Mouse (Mus musculus): ENCODE measurements around the gene Vat1. TPM values are rescaled to one million over a fixed set of nuclear protein-coding genes. Genes with fewer than 3 reads are reported as not detected.

Vat1 gene
- polyA plus RNA-seq (2021) = 202 TPM

DNA sequence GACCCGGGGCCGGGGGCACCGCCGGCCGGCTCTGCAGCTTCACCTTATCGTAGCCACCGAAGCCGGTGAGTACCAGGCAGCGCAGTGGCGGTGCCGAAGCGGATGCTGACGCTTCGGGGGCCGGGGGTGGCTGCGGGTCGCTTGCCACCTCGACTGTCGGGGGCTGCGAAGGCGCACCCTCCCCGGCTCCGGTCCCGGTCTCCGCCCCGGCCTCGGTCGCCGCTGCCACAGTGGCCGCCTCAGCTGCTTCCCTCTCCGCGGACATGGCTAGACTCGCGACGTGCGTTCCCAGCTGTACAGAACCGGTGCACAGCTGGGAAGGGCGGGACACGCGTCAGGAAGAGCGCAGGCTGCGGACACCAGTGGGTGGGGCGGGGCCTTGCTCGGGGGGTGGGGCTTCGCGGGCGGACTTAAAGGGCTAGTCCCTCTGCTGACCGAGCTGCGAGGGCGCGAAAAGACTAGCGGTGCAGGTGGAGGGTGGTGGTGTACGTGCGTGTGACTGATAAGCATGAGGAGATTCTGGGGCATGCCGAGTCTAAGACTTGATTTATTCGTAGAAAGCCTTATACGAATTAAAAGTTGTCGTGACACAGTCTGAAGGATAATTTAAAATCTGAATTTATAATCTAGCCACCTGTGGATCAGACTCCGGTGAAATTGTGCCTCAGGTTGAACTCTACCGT lies at the start of gene Vat1:
Vat1 (minus strand) TSS at position 362 of the 683 bp plus-strand sequence.
- TF ChIP-seq CTCF (IDR thresholded peaks at IDR 0.05) = no peak
- POLR2A ChIA-PET = interaction anchor here (1.2 to 2.5 kb wide), 3 partner anchors 11 to 53 kb away, joined by 3 to 8 read pairs (median 6); no protein-coding TSS in a partner anchor

DNA sequence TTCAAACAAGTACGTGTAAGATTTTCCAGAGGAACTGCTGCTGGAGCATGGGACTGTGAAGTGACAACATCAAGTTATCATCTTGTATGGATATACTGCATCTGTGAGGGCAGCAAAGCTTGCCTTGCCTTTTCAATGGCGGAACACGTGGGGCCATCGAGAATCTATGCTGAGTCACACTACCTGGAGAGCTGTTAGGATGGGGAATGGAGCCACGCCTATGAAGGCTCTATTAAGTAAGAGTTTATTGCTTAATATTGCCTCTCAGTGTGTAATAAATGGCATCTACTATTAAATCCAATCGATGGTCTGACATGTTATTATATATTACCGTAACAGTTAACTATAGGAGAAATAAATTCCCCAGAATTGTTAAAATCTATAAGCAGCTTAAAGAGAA lies 41.1 kb upstream of the Vat1 start:
- POLR2A ChIA-PET = no interaction called here
- DNase-seq (ENCODE audit: low read depth, low spot score) (no peak), ATAC-seq (no peak)
- no peak for TF ChIP-seq CTCF (IDR thresholded peaks at IDR 0.05)
- in situ Hi-C loops (cut with MboI; ENCODE audit: low pct_unique_long_range_greater_than_20kb) = no loop called here
- H3K27me3 ChIP-seq = no peaks in the 10 kb centered on the region
- CTCF ChIA-PET = interaction anchor here (1.3 kb wide), 1 partner anchor 22 kb away, joined by 5 read pairs; no protein-coding TSS in a partner anchor

More for the DNA sequence above, at the start of gene Vat1:
- in situ Hi-C loops (cut with MboI; ENCODE audit: low pct_unique_long_range_greater_than_20kb) = loop anchor here (5.0 kb wide), 1 partner anchor 96 kb away; no protein-coding TSS in a partner anchor
- no peak for DNase-seq (ENCODE audit: low read depth, low spot score)
- ATAC-seq = peak; percentile 22
- CTCF ChIA-PET = interaction anchor here (1.2 kb wide), 2 partner anchors 50 to 89 kb away, joined by 3 to 4 read pairs; no protein-coding TSS in a partner anchor
- no peaks in the 10 kb centered on the region for H3K27me3 ChIP-seq

DNA sequence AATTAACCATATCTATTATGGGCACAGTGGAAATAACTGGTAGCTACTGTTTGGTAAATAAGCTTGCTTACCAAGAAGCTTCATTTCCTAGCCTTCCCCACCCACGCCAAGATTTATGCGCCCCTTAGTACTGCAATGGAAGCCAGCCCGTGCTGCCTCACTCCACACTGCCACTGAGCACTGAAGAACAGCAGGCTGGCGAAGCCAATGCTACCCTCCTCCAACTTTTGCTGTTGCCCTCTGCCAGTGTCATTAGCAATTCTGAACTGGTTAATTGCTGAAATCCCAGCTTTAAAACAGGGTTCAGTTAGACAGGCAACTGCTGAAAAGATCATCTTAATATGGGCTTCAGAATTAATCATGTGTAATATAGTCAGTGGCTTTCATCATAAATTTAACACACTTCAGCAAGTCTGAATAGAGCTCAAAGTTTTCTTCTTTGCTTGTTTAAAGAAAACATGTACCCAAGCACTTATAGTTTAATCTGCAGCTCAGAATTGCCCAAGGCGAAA lies 40.3 kb upstream of the Vat1 start:
- in situ Hi-C loops (cut with MboI; ENCODE audit: low pct_unique_long_range_greater_than_20kb) = no loop called here
- DNase-seq (ENCODE audit: low read depth, low spot score) (no peak), ATAC-seq (no peak)
- CTCF ChIA-PET = interaction anchor here (1.0 to 1.5 kb wide), 3 partner anchors 10 to 40 kb away, joined by 3 to 5 read pairs (median 4); no protein-coding TSS in a partner anchor
- no peaks in the 10 kb centered on the region for H3K27me3 ChIP-seq
- TF ChIP-seq CTCF (IDR thresholded peaks at IDR 0.05) = no peak
- POLR2A ChIA-PET = no interaction called here

- in situ Hi-C loops (cut with MboI; ENCODE audit: low pct_unique_long_range_greater_than_20kb) = no loop called here
- ChIA-PET POLR2A (interaction anchor here (0.7 kb wide), 1 partner anchor 166 kb away, joined by 3 read pairs; no protein-coding TSS in a partner anchor), CTCF (interaction anchor here (1.2 kb wide), 1 partner anchor 11 kb away, joined by 3 read pairs; no protein-coding TSS in a partner anchor)
- DNase-seq (ENCODE audit: low read depth, low spot score) (no peak), ATAC-seq (no peak)
- no peaks in the 10 kb centered on the region for H3K27me3 ChIP-seq
- no peak for TF ChIP-seq CTCF (IDR thresholded peaks at IDR 0.05)
These were observed 20.1 kb upstream of the Vat1 start for GRCm38 (mm10) chr11:101486126-101486525.

DNA sequence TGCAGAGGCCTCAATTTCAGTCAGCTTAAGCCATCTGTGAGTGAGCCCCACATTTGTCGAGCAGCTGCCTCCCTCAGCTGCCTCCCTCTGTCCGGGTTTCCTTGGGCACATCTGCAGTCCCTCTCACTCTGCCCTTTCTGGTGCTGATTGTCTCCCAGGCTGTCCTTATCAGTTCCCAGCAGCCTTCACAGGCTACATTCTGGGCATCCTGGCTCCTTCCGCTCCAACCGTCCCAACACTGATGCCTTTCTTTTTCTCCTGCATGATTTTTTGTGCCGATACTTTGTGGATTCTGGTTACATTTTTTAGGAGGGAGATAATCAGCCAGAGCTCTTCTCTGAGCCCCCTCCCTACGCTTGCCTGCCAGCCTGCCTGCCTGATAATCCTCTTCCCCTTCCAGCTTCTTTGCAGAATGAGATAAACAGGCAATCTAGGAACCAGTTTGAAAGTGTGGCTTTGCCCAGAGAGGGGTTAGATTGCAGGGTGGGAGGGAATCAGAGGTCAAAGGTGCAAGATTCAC lies 19.5 kb upstream of the Vat1 start:
- CTCF ChIA-PET = interaction anchor here (1.2 kb wide), 1 partner anchor 12 kb away, joined by 3 read pairs; no protein-coding TSS in a partner anchor
- ATAC-seq (no peak), DNase-seq (ENCODE audit: low read depth, low spot score) (no peak)
- no peaks in the 10 kb centered on the region for H3K27me3 ChIP-seq
- TF ChIP-seq CTCF (IDR thresholded peaks at IDR 0.05) = no peak
- POLR2A ChIA-PET = no interaction called here
- in situ Hi-C loops (cut with MboI; ENCODE audit: low pct_unique_long_range_greater_than_20kb) = no loop called here

GRCm38 (mm10) chr11:101484814-101485213 lies 18.8 kb upstream of the Vat1 start:
- no peak for ATAC-seq
- ChIA-PET CTCF (interaction anchor here (1.2 kb wide), 2 partner anchors 13 to 22 kb away, joined by 3 to 5 read pairs; no protein-coding TSS in a partner anchor), POLR2A (no interaction called here)
- in situ Hi-C loops (cut with MboI; ENCODE audit: low pct_unique_long_range_greater_than_20kb) = no loop called here
- DNase-seq (ENCODE audit: low read depth, low spot score) = no peak
- no peaks in the 10 kb centered on the region for H3K27me3 ChIP-seq
- TF ChIP-seq CTCF (IDR thresholded peaks at IDR 0.05) = no peak

DNA sequence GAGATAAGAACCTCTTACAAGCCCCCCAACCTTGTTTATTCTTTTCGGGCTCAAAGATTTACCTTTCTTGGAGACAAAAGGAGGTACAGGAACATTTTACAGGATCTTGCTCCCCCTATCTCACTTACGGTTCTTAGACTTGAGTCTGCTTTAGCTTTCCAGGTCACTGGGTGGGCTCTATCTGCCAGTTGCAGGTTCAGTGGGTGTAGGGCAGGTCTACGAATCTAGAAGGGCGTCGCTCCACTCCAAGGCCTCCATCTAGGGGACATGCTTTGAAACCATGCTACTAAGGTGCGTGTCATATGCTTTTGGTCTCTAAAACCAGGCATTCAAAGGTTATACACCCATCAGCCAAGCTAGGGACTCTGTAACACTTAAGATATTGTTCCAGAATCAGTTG lies 18.2 kb upstream of the Vat1 start:
- no peak for ATAC-seq
- TF ChIP-seq CTCF (IDR thresholded peaks at IDR 0.05) = no peak

DNA sequence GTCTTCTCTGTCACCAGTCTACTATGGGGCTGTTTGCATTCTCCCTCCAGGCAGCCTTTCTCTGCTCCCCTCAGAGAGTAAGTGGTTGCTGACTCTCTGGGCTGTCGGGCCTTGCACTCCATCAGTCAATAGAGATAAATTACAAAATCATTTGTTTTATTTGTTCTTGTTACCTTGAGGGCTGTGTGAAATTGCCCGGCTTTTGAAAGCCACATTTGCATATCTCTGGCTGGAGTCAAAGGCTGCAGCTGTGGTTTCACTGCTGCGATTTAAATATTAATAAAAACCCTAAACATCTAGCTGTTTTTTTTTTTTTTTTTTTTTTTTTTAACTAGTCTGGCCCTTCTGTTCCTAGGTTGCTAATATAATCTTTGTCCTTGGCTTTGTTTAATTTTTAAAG lies 17.8 kb upstream of the Vat1 start:
- TF ChIP-seq CTCF (IDR thresholded peaks at IDR 0.05) = no peak
- DNase-seq (ENCODE audit: low read depth, low spot score) = no peak
- no peak for ATAC-seq
- ChIA-PET POLR2A (interaction anchor here (0.6 to 0.8 kb wide), 2 partner anchors 14 to 20 kb away, joined by 3 to 4 read pairs; no protein-coding TSS in a partner anchor), CTCF (no interaction called here)
- in situ Hi-C loops (cut with MboI; ENCODE audit: low pct_unique_long_range_greater_than_20kb) = no loop called here
- H3K27me3 ChIP-seq = no peaks in the 10 kb centered on the region

More for the DNA sequence above, 18.2 kb upstream of the Vat1 start:
- DNase-seq (ENCODE audit: low read depth, low spot score) = no peak
- in situ Hi-C loops (cut with MboI; ENCODE audit: low pct_unique_long_range_greater_than_20kb) = no loop called here
- ChIA-PET CTCF (interaction anchor here (1.2 kb wide), 1 partner anchor 22 kb away, joined by 5 read pairs; no protein-coding TSS in a partner anchor), POLR2A (interaction anchor here (0.8 kb wide), 1 partner anchor 14 kb away, joined by 3 read pairs; no protein-coding TSS in a partner anchor)
- no peaks in the 10 kb centered on the region for H3K27me3 ChIP-seq

DNA sequence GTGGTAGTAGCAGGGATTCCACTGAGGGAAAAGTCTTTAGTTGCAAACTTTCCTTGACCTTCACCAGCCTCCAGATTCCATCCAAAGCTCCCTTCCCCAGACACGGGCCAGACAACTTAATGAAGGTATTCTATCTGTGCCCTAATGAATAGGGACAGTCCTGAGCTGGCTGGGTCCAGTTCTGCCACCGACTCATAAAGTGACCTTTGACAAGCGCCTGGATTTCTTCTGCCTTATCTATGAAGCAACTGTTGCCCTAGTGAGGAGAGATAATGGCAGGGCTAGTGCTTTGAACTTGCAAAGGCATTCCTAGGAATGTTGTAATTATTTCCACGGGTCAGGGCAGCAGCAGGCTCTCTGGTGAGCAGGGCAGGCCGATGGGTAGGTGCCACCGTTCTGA lies 14.9 kb upstream of the Vat1 start:
- in situ Hi-C loops (cut with MboI; ENCODE audit: low pct_unique_long_range_greater_than_20kb) = no loop called here
- POLR2A ChIA-PET = no interaction called here
- no peak for ATAC-seq
- TF ChIP-seq CTCF (IDR thresholded peaks at IDR 0.05) = no peak
- no peak for DNase-seq (ENCODE audit: low read depth, low spot score)
- no peaks in the 10 kb centered on the region for H3K27me3 ChIP-seq
- CTCF ChIA-PET = no interaction called here

DNA sequence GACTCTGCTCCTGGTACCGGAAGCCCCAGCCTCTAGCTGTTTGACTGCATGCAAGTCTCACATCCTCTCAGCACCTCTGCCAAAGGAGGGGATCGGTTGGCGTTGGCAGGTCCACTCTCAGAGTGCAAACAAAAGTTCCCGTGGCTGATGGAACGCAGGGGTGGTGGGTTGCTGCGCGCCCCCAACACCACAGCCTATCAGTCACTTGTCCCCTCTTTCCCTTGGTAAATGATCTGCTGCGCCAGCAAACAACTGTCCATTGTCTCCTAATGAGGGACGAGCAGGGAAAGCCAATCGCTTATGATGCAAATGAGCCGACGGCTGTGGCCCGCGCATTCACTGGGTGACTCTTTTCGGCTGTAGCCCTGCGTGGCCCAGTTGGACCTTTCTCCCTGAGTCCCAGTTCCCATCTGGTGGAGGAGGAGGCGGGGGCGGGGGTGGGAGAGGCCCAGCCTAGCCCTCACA lies 13.2 kb upstream of the Vat1 start:
- no peaks in the 10 kb centered on the region for H3K27me3 ChIP-seq
- POLR2A ChIA-PET = interaction anchor here (0.9 kb wide), 1 partner anchor 10 kb away, joined by 3 read pairs; no protein-coding TSS in a partner anchor
- in situ Hi-C loops (cut with MboI; ENCODE audit: low pct_unique_long_range_greater_than_20kb) = no loop called here
- DNase-seq (ENCODE audit: low read depth, low spot score) (no peak), ATAC-seq (no peak)
- CTCF ChIA-PET = no interaction called here
- no peak for TF ChIP-seq CTCF (IDR thresholded peaks at IDR 0.05)

Data from Patski (cell line).